Mouse (Mus musculus): ENCODE measurements around the gene Btnl10.
"Not testable (repeated sequence)": the region's sequence is repeated elsewhere in the genome, so short reads cannot be mapped to it uniquely, and the experiment has no call there.

Gene Btnl10

DNA sequence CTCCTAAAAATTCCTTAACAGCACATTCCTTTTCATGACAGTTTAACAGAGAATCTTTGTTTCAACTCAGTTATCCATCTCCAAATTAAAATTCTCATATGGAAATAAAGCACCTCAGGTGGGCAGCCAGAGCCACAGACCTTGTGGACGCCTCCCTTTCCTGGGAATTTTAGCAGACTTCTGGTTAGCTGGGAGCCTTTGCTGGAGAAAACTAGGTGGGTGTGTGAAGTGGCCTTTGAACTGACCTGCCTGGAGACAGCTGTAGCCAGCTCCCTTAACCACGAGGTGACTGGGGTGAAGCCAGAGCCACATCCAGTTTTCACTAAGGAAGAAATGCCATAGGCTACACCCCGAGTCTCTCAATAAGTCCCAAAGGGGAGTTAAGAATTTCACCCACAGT, 11.9 kb downstream of the Btnl10 start:
- in situ Hi-C loops (cut with MboI, MseI), result loop anchor here (10.0 kb wide), 1 partner anchor 275 kb away; the partner anchor contains the start of genes 2310033P09Rik and Mrpl55

DNA sequence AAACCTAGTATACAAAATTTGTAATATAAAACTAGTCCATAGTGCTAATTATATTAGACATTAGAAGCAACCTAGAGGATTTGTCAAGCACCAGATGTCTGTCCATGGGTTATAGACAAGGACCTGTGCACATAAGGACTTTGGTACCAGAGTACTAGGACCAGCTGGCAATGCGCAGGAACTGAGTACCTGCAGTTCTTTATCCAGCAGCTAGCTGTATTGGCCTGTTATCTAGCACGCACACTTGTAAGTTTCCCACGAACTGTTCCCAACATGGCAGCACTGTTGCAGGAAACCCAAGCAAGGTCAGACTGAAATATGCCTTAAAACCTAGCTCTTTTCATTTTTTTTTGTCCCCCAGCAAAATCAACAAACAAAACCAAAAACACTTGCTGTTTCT, 12.5 kb downstream of the Btnl10 start:
- in situ Hi-C loops (cut with MboI, MseI), result no loop called here

DNA sequence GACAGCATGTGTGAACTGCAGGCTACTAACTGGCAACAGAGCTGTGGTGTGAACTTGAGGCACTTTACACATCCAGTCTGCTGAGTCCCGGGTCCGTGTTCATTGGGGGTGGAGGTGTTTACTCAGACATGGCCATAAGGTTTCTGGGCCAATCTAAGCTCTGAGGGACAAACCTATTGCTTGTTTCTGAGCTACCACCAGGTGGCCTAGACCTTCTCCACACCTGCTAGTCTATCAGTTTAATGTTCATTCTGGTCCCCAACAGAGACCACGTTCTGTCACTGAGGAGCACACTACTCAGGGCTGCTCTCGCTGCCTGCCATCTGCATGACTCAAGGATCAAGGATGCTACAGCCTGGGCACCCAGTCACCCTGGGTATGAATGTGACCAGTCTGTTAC, 13.9 kb downstream of the Btnl10 start:
- in situ Hi-C loops (cut with MboI, MseI), result no loop called here

DNA sequence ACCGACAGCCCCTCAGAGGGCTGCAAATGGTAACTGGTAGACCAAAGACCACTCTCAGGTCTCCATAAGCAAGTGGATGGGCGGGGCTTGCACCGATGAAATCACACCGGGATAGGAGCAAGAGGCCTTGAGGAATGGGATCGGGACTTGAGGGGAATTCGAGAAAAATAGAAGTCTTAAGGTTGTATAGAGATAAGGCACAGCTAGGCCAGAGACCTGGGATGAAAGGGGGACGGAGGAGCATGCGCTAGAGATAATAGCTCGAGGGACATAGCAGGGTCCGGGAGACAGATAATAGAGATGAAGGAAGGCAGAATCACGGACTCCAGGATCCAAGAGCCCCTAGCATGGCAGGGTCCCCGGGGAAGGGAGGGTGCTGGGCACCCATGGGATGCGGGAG, 20.2 kb downstream of the Btnl10 start:
- in situ Hi-C loops (cut with MboI, MseI), result no loop called here

DNA sequence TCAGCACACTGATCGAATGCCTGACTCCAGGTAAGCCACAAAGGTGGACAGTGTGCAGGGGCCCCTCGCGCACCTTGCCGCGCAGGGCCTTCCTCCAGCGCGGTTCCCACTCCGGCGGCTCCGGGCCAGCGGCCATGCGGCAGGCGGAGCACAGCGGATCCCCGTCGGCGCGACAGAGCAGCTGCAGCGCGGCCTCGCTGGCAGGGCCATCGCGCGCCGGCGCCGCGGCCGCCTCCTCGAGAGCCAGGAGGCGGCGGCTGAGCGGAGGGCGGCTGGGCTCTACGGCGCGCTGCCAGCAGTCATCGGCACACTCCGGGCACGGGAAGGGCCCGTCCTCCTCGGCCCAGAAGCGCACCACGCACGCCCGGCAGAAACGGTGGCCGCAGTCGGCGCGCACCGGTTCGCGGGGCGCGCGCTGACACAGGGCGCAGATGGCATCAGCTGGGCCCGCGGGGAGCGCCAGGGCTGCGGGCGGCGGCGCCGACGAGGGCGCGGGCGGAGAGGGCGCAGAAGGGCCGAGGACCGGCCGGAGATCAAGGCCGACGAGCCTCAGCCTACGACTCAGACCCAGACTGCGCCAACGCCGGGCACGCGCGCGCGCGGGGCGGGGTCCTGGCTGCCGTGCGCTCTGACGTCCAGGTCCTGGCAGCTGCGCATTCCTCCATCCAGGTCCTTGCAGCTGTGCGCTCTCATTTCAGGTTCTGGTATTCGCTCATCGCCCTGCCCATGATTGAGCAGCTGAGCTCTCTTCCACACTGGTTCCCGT, 20.8 kb downstream of the Btnl10 start, which contains the start of gene Rnf187:
Gene Rnf187 (minus strand): TSS at position 595 of the 766 bp plus-strand sequence.
- in situ Hi-C loops (cut with MboI, MseI), result no loop called here

DNA sequence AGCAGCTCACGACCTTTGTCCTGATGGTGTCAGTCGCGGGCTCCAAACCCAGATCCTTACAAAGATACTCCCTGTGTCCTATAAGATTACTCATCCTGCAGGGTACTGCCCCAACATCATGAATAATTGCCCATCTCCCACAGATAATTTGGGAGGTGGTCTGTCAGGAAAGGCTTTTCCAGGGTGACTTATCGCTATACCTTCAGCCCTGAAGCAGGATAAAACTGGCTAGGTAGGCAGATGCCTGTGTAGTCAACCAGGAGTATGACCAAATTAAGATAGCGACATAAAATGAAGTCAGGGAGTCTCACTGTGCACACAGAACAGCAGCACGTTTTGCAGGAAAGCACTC, 21.4 kb downstream of the Btnl10 start:
- in situ Hi-C loops (cut with MboI, MseI), result no loop called here

DNA sequence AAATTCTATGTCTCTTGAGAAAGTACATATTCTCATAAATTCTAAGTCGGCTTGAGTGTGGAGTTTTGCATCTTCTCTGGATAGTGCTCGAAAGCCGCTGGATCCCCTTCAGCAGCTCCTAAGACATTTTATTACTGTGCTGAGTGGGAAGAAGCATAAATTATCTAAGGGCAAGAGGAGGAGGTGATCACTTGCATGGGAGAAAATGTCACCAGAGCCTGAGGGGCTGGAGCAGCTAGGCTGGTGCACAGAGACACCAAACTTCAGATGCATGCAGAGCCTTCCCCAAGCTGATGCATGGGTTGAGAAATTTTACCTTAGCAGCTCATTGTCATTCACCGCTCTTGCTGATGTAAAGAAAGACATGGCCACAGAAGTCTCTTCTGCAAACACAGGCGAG, 26.4 kb downstream of the Btnl10 start:
- in situ Hi-C loops (cut with MboI, MseI), result no loop called here

DNA sequence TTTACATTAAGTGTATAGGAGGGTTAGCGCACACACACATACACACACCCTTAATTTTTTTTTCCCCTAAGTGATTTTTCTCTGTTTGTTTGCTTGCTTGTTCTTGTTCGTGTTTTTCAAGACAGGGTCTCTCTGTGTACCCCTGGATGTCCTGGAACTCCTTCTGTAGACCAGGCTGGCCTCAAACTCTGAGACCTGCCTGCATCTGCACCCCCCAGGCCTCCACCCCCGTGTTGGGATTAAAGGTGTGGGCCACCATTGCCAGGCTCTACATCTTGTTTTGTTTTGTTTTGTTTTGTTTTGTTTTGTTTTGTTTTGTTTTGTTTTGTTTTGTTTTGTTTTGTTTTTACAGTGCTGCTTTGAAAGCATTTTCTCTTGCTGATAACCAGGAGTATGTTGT, 29.6 kb downstream of the Btnl10 start:
- in situ Hi-C loops (cut with MboI, MseI), result no loop called here

DNA sequence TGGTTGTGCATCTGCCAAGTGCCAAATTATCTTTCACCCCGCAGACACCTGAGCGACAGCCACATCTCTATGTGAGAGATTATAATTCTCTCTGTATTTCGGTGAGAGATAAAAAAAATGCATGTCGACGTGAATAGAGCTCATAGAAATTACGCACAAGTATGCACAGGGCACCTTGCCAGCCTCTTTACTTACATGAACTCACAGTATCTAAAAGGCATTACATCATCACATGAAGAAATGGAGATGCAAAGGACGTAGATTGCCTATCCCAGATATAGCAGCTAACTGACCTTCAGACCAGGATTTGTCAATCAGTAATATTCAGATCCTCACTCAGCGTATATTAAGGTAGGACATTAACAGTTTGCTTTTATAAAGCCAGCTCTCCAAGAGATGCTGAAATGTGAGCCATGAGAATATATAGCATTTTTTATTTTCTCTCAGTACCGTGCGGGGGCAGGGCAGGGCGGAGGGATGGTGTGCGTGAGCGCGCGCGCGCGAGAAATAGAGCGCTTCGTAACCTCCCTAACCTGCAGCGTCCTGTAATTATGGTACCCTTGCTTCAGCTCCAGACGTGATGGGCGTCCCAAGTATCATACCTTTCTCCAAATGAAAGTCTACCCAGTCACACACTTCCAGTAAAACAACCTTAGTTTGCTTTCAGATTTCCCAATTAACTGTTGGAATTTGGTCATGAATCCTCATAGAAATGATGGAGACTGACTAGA, 30.3 kb downstream of the Btnl10 start:
- in situ Hi-C loops (cut with MboI, MseI), result no loop called here

DNA sequence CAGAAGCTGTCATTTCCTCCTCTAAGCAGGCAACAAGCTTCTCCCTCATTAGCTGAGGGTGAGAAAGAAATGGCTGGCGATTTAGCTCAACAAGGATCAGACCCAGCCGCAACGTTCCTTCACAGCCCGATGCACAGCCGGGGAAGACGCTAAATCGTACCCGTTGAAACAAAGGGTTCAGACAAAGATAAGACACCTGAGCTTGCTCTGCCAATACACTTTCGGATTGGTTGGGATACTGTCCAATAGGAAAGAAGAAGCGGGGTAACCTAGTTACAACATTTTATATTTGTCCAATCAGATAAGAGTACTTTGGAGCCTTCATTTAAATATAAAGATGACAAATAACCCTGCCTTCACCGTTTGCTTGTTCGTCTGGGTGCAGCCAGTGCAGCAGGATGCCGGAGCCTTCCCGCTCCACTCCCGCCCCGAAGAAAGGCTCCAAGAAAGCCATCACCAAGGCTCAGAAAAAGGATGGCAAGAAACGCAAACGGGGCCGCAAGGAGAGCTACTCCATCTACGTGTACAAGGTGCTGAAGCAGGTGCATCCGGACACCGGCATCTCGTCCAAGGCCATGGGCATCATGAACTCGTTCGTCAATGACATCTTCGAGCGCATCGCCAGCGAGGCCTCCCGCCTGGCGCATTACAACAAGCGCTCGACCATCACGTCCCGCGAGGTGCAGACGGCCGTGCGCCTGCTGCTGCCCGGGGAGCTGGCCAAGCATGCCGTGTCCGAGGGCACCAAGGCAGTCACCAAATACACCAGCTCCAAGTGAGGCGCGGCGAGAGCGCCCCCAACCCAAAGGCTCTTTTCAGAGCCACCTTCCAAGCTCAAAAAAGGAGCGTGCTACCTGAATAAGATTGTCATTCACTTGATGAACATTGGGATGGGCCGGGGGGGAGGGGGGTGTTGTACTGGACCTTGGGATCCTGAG, 31.1 kb downstream of the Btnl10 start, which contains the start of gene Hist3h2ba:
Gene Hist3h2ba (plus strand): TSS at position 379 of the 938 bp plus-strand sequence.
- in situ Hi-C loops (cut with MboI, MseI), result no loop called here

DNA sequence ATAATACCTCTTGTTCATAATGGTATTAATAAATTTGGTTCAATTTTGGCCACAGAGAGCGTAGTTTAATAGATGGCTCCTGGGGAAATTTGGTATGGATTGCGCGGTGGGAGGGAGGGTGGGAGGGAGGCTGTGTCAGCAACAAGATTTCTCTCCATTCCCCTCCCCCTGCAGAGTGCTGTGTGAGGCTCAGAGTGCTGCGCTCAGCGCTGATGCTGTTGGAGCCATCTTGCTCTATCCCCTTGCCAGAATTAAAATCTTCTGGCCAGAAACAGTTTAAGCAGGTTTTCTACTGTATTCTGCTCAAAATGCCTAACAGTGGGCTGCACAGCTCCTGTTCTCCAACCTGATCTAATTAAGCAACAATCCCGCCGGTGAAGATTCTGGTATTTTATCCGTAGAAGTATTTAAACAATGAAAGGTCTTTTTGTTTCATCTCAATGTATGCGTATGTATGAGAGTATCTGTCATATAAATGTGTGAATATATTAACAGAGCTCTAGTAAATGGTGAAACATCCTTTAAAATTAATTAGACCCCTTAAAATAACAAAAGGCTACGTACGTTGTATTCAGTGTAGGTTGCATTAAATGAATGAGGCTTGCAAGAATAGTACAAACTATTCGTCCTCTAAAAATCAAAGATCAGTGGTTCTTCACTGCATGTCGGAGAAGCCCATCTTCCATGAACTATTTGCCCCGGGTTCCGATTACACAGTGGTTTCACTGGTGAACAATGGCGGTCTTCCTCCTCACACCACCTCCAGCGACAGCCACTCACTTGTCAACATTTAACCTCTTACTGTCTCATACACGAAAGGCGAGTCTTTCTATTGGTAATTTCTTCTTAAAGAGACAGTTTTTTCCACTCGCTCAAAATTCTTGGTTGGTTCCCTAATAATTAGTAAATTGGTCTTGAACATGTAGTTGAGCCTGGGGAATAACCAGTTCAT, 32.0 kb downstream of the Btnl10 start:
- in situ Hi-C loops (cut with MboI, MseI), result no loop called here

DNA sequence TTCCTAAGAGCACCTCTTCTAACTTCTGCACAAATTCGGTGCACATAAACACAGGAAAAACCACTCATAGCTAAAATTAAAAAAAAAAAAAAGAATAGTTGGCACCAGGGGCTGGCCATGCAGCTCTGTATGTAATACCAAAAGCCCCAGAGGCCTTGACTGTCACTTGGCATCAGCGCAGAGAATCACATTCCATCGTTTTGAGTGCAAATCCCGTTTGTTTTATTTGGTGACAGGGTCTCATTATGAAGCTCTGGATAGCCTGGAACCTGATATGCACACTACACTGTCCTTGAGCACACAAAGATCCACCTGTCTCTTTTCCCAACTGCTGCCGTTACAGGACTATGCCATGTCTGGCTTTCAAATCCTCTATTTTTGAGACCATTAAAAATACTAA, 33.5 kb downstream of the Btnl10 start:
- in situ Hi-C loops (cut with MboI, MseI), result no loop called here

DNA sequence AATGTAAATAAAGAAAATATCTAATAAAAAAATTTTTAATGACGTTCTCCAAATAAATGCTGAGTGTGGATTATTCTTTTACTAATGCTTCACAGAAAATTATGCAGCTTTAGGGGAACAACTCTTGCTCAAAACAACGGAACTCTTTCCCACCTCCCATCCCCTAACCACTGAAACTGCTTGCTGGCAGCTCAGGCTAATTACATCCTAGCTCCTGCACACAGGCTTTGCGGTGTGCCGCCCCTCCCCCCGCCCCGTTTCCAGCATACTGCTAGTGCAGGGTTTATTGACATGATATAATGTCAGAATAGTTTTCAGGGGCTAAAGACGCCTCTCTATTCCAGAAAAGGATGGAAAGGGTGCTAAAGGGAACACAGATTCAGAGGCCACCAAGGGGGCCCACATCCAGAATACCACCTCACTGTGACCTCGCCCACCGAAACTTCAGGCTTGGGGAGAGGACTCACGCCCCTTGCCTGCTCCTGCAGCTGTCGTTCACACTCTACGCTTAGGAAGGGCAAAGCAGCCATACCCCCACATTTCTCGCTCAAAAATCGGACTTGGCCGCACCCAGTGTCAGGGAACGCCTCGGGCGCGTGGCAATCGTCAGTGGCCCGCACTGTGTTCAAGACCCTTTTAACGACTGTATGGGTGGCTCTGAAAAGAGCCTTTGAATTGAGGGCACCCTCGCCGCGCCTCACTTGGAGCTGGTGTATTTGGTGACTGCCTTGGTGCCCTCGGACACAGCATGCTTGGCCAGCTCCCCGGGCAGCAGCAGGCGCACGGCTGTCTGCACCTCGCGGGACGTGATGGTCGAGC, 35.9 kb downstream of the Btnl10 start:
- in situ Hi-C loops (cut with MboI, MseI), result no loop called here

DNA sequence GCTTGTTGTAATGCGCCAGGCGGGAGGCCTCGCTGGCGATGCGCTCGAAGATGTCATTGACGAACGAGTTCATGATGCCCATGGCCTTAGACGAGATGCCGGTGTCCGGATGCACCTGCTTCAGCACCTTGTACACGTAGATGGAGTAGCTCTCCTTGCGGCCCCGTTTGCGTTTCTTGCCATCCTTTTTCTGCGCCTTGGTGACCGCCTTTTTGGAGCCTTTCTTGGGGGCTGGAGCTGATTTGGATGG, 36.4 kb downstream of the Btnl10 start:
- in situ Hi-C loops (cut with MboI, MseI), result not testable (repeated sequence)

DNA sequence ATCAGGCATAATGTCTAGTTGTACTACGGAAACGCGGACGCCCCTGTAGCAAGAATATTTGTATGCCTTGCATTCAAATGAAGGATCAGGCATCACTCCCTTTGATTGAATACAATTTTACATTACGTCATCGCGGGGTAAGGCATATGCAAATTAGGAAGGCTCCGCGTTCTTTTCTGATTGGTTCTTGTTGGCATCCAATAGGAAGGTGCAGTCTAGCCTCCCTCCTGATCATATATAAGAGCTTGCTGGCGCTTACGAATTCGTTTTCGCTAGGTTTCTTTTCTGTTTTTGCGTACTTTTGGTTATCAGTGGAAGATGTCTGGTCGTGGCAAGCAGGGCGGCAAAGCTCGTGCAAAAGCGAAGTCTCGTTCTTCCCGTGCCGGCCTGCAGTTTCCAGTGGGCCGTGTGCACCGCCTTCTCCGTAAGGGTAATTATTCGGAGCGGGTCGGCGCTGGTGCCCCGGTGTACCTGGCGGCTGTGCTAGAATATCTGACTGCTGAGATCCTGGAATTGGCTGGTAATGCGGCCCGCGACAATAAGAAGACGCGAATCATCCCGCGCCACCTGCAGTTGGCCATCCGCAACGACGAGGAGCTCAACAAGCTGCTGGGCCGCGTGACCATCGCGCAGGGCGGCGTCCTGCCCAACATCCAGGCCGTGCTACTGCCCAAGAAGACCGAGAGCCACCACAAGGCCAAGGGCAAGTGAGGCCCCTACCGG, 36.9 kb downstream of the Btnl10 start, which contains the start of the genes Hist3h2a and Trim17:
Gene Hist3h2a (plus strand): TSS at position 266 of the 723 bp plus-strand sequence.
Gene Trim17 (plus strand): TSS at position 266 of the 723 bp plus-strand sequence.
- in situ Hi-C loops (cut with MboI, MseI), result no loop called here

DNA sequence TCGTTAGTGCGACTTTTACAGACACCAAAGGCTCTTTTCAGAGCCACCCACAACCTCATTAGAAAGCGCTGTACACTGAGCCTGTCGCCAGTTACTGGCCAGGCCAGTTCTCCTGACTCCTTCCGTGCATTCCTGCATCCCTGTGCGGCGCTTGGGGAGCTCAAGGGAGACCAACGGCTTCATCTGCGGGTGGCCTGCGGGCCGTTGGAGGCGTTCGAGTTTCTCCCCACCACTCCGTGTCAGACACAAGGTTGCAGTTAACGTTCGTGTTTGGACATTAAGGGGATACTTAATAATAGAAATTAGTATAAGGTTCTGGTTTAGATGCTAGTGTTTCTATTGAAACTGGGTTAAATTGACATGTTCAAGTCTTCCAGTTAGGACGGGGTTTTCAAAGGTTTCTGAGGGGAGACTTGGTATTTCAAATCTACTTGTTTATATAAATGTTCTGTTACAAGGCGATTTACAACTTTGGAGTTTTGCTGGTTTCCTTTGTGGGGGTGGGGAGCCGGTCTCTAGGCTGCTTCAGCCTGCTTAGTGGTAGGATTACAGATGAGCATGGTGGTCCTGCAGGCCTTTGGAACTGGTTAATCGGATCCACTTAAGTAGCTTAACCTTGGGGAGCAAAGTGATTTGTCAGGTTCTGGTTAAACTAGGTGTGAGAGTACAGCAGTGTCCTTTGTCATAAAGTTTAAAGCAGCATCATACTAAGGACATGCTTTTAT, 37.6 kb downstream of the Btnl10 start:
- in situ Hi-C loops (cut with MboI, MseI), result no loop called here

DNA sequence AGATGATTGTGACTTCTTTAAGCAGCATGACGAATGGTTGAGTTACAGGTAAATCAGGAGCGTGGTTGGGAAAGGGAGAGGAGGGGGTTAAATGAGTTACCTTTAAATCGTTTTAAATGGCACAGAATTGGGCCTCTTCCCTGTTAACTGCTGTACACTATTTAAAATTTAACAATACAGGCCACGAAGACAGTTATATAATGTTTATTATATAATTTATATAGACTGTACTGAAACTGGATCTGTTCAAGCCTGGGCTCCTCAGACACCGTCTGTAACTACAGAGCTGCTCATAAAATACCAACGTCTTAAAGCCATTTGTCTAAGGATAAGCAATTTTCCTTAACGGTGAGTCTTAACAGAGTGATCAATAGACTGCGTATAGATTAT, 38.2 kb downstream of the Btnl10 start:
- in situ Hi-C loops (cut with MboI, MseI), result no loop called here

DNA sequence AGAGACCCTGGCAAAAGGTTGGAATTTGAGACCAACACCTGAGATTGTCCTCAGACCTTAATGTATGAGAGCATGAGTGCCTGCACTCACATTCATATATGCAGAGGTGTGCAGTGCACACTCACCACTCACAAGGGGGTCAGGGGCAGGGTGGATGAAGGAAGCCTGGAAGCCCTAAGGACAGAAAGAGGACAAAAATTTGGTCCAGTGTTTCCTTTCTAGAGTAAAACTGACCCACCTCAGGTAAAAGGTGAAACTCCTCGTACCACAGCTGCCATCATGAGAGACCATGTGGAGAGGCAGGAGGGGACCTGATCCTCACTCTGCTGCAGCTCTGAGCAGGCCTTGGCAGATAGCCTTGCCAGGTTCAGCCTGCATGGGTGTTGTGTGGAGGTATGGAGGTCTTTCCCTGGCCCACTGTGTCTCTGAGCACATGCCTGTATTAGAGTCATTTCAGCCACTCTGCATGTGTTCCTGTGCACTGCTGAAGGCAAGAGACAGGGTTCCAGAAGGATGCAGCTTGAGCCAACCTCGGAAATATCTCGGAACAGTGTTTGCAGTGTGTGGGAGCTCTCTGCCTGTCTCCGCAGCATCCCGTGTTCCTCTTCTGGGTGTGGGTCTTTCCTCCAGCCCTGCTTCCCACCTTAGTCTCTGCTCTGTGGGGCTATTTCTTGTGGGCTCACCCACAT, 39.7 kb downstream of the Btnl10 start:
- in situ Hi-C loops (cut with MboI, MseI), result no loop called here

Data from regulatory T cell (primary cell).